In genomic region chr11:101230526-101230925, GRCm38 (mm10) we compare ENCODE assay signal across 9 mouse cellular contexts. TPM values are rescaled to one million over a fixed set of nuclear protein-coding genes. Genes with fewer than 3 reads are reported as not detected.
DNase-seq lines count a peak whose midpoint lies in the region; ATAC-seq and TF ChIP-seq lines count a peak whose summit lies in the region.
"Had no signal": no experiment of that assay in that cellular context is flagged by ENCODE, and none has a peak within 500 bp of the region (broad histone marks: within the 10 kb centered on the region; RNA-seq: fewer than 3 reads in every experiment).

No protein-coding gene starts in this region.

- ATAC-seq in limb, embryonic 14.5 days (ENCODE audit: low FRiP score, low read depth) = no peak
- ATAC-seq: CD4-positive, CD25-positive, alpha-beta regulatory T cell, adult 4 months had no signal

- H3K27ac ChIP-seq in heart, adult 2 months = peak overlapping the region; percentile 98
- peak overlapping the region; percentile 76 for H3K27ac ChIP-seq in testis, adult 2 months (ENCODE audit: control insufficient read depth, insufficient read depth, low read depth, low read length)
- peak overlapping the region; percentile 40 for H3K27ac ChIP-seq in limb, embryonic 14.5 days (replicated peaks; ENCODE audit: low read depth, low read length)

- no peak for TF ChIP-seq CTCF in heart, adult 2 months (IDR thresholded peaks at IDR 0.05)
- no peak for TF ChIP-seq CTCF in testis, adult 2 months (IDR thresholded peaks at IDR 0.05; ENCODE audit: control insufficient read depth, insufficient read depth, insufficient replicate concordance, low read depth, low read length)

- intact Hi-C loops in heart, adult 2 months (cut with DNase I) = no loop called here
- intact Hi-C loops in heart, postnatal 36 days (cut with DNase I) = no loop called here
- intact Hi-C loops in left cerebral cortex, postnatal 14 days (cut with DNase I) = no loop called here

- H3K9ac ChIP-seq in heart, adult 2 months (ENCODE audit: low read depth, low read length) = peak overlapping the region; percentile 66
- H3K9ac ChIP-seq in limb, embryonic 14.5 days (ENCODE audit: low read depth, low read length, severe bottlenecking) = no peak overlapping the region

- H3K4me2 ChIP-seq in limb, embryonic 14.5 days (replicated peaks; ENCODE audit: low read depth, low read length, severe bottlenecking) = peak overlapping the region; percentile 37; the same call in 1 of the 2 replicates

- H3K4me1 ChIP-seq in heart, adult 2 months (ENCODE audit: control insufficient read depth, insufficient read depth, low read length) = peaks cover 14% of the 10 kb centered on the region; the same call in 1 of the 2 replicates
- peaks cover 19% of the 10 kb centered on the region for H3K4me1 ChIP-seq in testis, adult 2 months (ENCODE audit: control insufficient read depth, insufficient read depth, low read length)
- H3K4me1 ChIP-seq in limb, embryonic 14.5 days (ENCODE audit: control insufficient read depth, insufficient read depth, low read length) = peaks cover 31% of the 10 kb centered on the region

- no peaks in the 10 kb centered on the region for H3K27me3 ChIP-seq in heart, adult 2 months (ENCODE audit: control insufficient read depth, insufficient read depth, low read length)
- no peaks in the 10 kb centered on the region for H3K27me3 ChIP-seq in testis, adult 2 months (ENCODE audit: control insufficient read depth, insufficient read depth, low read length)
- no peaks in the 10 kb centered on the region for H3K27me3 ChIP-seq in limb, embryonic 14.5 days (ENCODE audit: control insufficient read depth, insufficient read depth, low read length)

- no peaks in the 10 kb centered on the region for H3K9me3 ChIP-seq in limb, embryonic 14.5 days (ENCODE audit: control insufficient read depth, low read length)

- H3K36me3 ChIP-seq in heart, adult 2 months (ENCODE audit: control insufficient read depth, insufficient read depth, low read length) = no peaks in the 10 kb centered on the region; the same call in 1 of the 2 replicates
- H3K36me3 ChIP-seq in testis, adult 2 months (ENCODE audit: control insufficient read depth, insufficient read depth, low read length) = no peaks in the 10 kb centered on the region
- H3K36me3 ChIP-seq in limb, embryonic 14.5 days (ENCODE audit: control insufficient read depth, insufficient read depth, low read length) = no peaks in the 10 kb centered on the region

- no peaks in the 10 kb centered on the region for H3K79me2 ChIP-seq in heart, adult 2 months (replicated peaks; ENCODE audit: control insufficient read depth, insufficient read depth, low read length)

- H3K4me3 ChIP-seq in heart, adult 2 months = peak overlapping the region; percentile 52; the same call in 1 of the 2 replicates
- no peak overlapping the region for H3K4me3 ChIP-seq in testis, adult 2 months (ENCODE audit: control insufficient read depth, low read depth, low read length)
- no peak overlapping the region for H3K4me3 ChIP-seq in limb, embryonic 14.5 days (replicated peaks; ENCODE audit: low read length)

- TF ChIP-seq EP300 in heart, adult 2 months (IDR thresholded peaks at IDR 0.05; ENCODE audit: insufficient read depth, low read depth, low read length) = no peak

- DNase-seq in heart, adult 2 months = no peak
- DNase-seq in heart, postnatal 36 days = no peak
- DNase-seq in testis, postnatal 10 days (ENCODE audit: low spot score) = no peak
- DNase-seq in limb, embryonic 14.5 days (ENCODE audit: low spot score) = no peak
- no peak for DNase-seq in c-Kit-positive CD71-positive TER-119-positive erythroid progenitor cells, embryonic 14.5 days (ENCODE audit: low spot score)
- DNase-seq in right cerebral cortex, adult 18-20 months = no peak
- DNase-seq in left cerebral cortex, postnatal 14 days (ENCODE audit: low spot score in 2 of 2) = no peak

- WGBS in heart, adult 2 months = 26% methylated on average over 5 of the region's 5 CpGs
- whole genome bisulfite sequencing in limb, embryonic 14.5 days = 22% methylated on average over 5 of the region's 5 CpGs

- no peak for TF ChIP-seq POLR2A in heart, adult 2 months (IDR thresholded peaks at IDR 0.05; ENCODE audit: insufficient read depth, low read depth, low read length)
- TF ChIP-seq POLR2A in testis, adult 2 months (IDR thresholded peaks at IDR 0.05; ENCODE audit: control insufficient read depth, low read depth, low read length) = no peak
- no peak for TF ChIP-seq POLR2A in limb, embryonic 14.5 days (IDR thresholded peaks at IDR 0.05; ENCODE audit: borderline replicate concordance, extremely low read depth, insufficient read depth, insufficient read length)

RNA-seq across cellular contexts. Expression of gene Ezh1, which starts 4.3 kb away (rescaled TPM):
- total RNA-seq in heart, adult 2 months (2021) = 10 to 100 TPM; 29.8 to 31.4 TPM
- 26.1 and 34.1 TPM in 2 replicates for polyA plus RNA-seq in heart, adult 2 months (2012; rRNA removed)
- total RNA-seq in heart, postnatal 36 days (2021) = 10 to 100 TPM; 34.8 to 36.7 TPM
- 14.3 and 14.5 TPM in 2 replicates for polyA plus RNA-seq in testis, adult 2 months (2012; rRNA removed)
- polyA plus RNA-seq in limb, embryonic 14.5 days (2012; rRNA removed) = 28.3 and 28.4 TPM in 2 replicates
- polyA plus RNA-seq in limb, embryonic 14.5 days (2014; fragmentation: Nextera tagmentation; extraction: Ambion mirVana) = 14.4 and 17.0 TPM in 2 replicates
- 10 to 100 TPM; 32.4 TPM for total RNA-seq in left cerebral cortex, postnatal 14 days (2021)

RNA-seq across cellular contexts. Expression of gene Ramp2, which starts 15.3 kb away (rescaled TPM):
- 10 to 100 TPM; 89.1 to 90.3 TPM for total RNA-seq in heart, adult 2 months (2021)
- polyA plus RNA-seq in heart, adult 2 months (2012; rRNA removed) = 130 and 172 TPM in 2 replicates
- total RNA-seq in heart, postnatal 36 days (2021) = 100 to 1,000 TPM in 1 of 2 experiments, 10 to 100 TPM in 1; 88.9 to 132 TPM
- 5.6 and 5.8 TPM in 2 replicates for polyA plus RNA-seq in testis, adult 2 months (2012; rRNA removed)
- 89.4 and 108 TPM in 2 replicates for polyA plus RNA-seq in limb, embryonic 14.5 days (2012; rRNA removed)
- 98.9 and 104 TPM in 2 replicates for polyA plus RNA-seq in limb, embryonic 14.5 days (2014; fragmentation: Nextera tagmentation; extraction: Ambion mirVana)
- total RNA-seq in left cerebral cortex, postnatal 14 days (2021) = 10 to 100 TPM; 40.4 to 44.7 TPM
- polyA plus RNA-seq: CD4-positive, CD25-positive, alpha-beta regulatory T cell, adult 4 months had no signal

RNA-seq across cellular contexts. Expression of gene Vps25, which starts 23.0 kb away (rescaled TPM):
- total RNA-seq in heart, adult 2 months (2021) = 10 to 100 TPM; 82.5 to 90.1 TPM
- 83.2 and 96.8 TPM in 2 replicates for polyA plus RNA-seq in heart, adult 2 months (2012; rRNA removed)
- 10 to 100 TPM; 84.6 to 95.8 TPM for total RNA-seq in heart, postnatal 36 days (2021)
- polyA plus RNA-seq in testis, adult 2 months (2012; rRNA removed) = 26.1 and 26.2 TPM in 2 replicates
- 70.3 and 71.7 TPM in 2 replicates for polyA plus RNA-seq in limb, embryonic 14.5 days (2012; rRNA removed)
- 120 and 124 TPM in 2 replicates for polyA plus RNA-seq in limb, embryonic 14.5 days (2014; fragmentation: Nextera tagmentation; extraction: Ambion mirVana)
- total RNA-seq in left cerebral cortex, postnatal 14 days (2021) = 10 to 100 TPM; 74.6 to 86.7 TPM

RNA-seq across cellular contexts. Expression of gene Wnk4, which starts 29.8 kb away (rescaled TPM):
- 10 to 100 TPM in 1 of 2 experiments, 1 to 10 TPM in 1; 9.2 to 12.6 TPM for total RNA-seq in heart, adult 2 months (2021)
- polyA plus RNA-seq in heart, adult 2 months (2012; rRNA removed) = 12.1 and 13.9 TPM in 2 replicates
- 10 to 100 TPM; 18.5 to 19.8 TPM for total RNA-seq in heart, postnatal 36 days (2021)
- 10.8 and 12.3 TPM in 2 replicates for polyA plus RNA-seq in testis, adult 2 months (2012; rRNA removed)
- 14.9 and 18.4 TPM in 2 replicates for polyA plus RNA-seq in limb, embryonic 14.5 days (2012; rRNA removed)
- polyA plus RNA-seq in limb, embryonic 14.5 days (2014; fragmentation: Nextera tagmentation; extraction: Ambion mirVana) = 9.9 and 10.7 TPM in 2 replicates
- 1 to 10 TPM; 4.7 to 5.7 TPM for total RNA-seq in left cerebral cortex, postnatal 14 days (2021)

RNA-seq across cellular contexts. Expression of gene Cntd1, which starts 48.3 kb away (rescaled TPM):
- under 1 TPM; 0.23 to 0.36 TPM for total RNA-seq in heart, adult 2 months (2021)
- 0.06 and 0.12 TPM in 2 replicates for polyA plus RNA-seq in heart, adult 2 months (2012; rRNA removed)
- total RNA-seq in heart, postnatal 36 days (2021) = under 1 TPM; 0.11 to 0.35 TPM
- polyA plus RNA-seq in testis, adult 2 months (2012; rRNA removed) = 37.1 and 54.6 TPM in 2 replicates
- polyA plus RNA-seq in limb, embryonic 14.5 days (2012; rRNA removed) = 1.1 and 1.6 TPM in 2 replicates
- polyA plus RNA-seq in limb, embryonic 14.5 days (2014; fragmentation: Nextera tagmentation; extraction: Ambion mirVana) = 0.61 and 0.93 TPM in 2 replicates
- under 1 TPM; 0.27 to 0.59 TPM for total RNA-seq in left cerebral cortex, postnatal 14 days (2021)

Comparison
In these comparisons a context has a peak if more than half of its experiments do, and no peak if none do; other contexts are left out.
1. H3K27ac ChIP-seq: peak in every context shown above with its lines; median percentile 98 in heart, adult 2 months; 76 in testis, adult 2 months; 40 in limb, embryonic 14.5 days.